Mouse (Mus musculus): Measurements from ENCODE around the gene Naaladl2. TPM values are rescaled to one million over a fixed set of nuclear protein-coding genes. Genes with fewer than 3 reads are reported as not detected.

Naaladl2 gene
- total and polyA plus RNA-seq, 3 experiments: 0.13 TPM; not detected in 2

- DNase-seq (ENCODE audit: extremely low read depth): no peak
- H3K27me3 ChIP-seq (replicated peaks): no peaks in the 10 kb centered on the region
- dilution Hi-C loops (cut with MboI; ENCODE audit: extremely low pct_ligation_motif_present, extremely low pct_unique_long_range_greater_than_20kb, low sequenced_read_pairs): no loop called here
- H3K4me2 ChIP-seq (ENCODE audit: insufficient read depth, low read depth, poor library complexity, severe bottlenecking): no peak overlapping the region
- no peaks in the 10 kb centered on the region for H3K4me1 ChIP-seq (ENCODE audit: control insufficient read depth in 1 of 2, insufficient read depth in 2 of 2)
- H3K4me3 ChIP-seq (replicated peaks in 1 of 3; ENCODE audit: low read depth in 2 of 3, low read length in 2 of 3, poor library complexity in 1 of 3): no peak overlapping the region
- TF ChIP-seq UBTF (IDR thresholded peaks at IDR 0.05; ENCODE audit: low read depth, low read length): no peak
- no peak for TF ChIP-seq ETS1 (conservative IDR thresholded peaks at IDR 0.05; ENCODE audit: low read depth, low read length)
- TF ChIP-seq ZC3H11A (IDR thresholded peaks at IDR 0.05; ENCODE audit: low read depth, low read length): no peak
- TF ChIP-seq JUND (conservative IDR thresholded peaks at IDR 0.05; ENCODE audit: low read depth, low read length): no peak
- TF ChIP-seq E2F4 (IDR thresholded peaks at IDR 0.05; ENCODE audit: insufficient replicate concordance, low read depth, low read length): no peak
- TF ChIP-seq GABPA (IDR thresholded peaks at IDR 0.05; ENCODE audit: insufficient replicate concordance, low read depth, low read length): no peak
- TF ChIP-seq MAX (IDR thresholded peaks at IDR 0.05; ENCODE audit: low read length): no peak
- no peak for TF ChIP-seq MEF2A (IDR thresholded peaks at IDR 0.05; ENCODE audit: borderline replicate concordance, low read depth, low read length)
- TF ChIP-seq USF1 (IDR thresholded peaks at IDR 0.05; ENCODE audit: low read depth, low read length): no peak
- TF ChIP-seq TBP (conservative IDR thresholded peaks at IDR 0.05; ENCODE audit: low read depth, low read length): no peak
- TF ChIP-seq USF2 (conservative IDR thresholded peaks at IDR 0.05; ENCODE audit: low read depth, low read length): no peak
- TF ChIP-seq RAD21 (IDR thresholded peaks at IDR 0.05; ENCODE audit: low read depth, low read length): no peak
- no peak for TF ChIP-seq CTCF (conservative IDR thresholded peaks at IDR 0.05 in 1 of 2, IDR thresholded peaks at IDR 0.05 in 1 of 2; ENCODE audit: low read depth in 2 of 2, low read length in 2 of 2)
- no peak for TF ChIP-seq MXI1 (IDR thresholded peaks at IDR 0.05; ENCODE audit: low read depth, low read length)
- no peak for TF ChIP-seq CHD2 (IDR thresholded peaks at IDR 0.05; ENCODE audit: low read length)
- no peak for TF ChIP-seq SMC3 (IDR thresholded peaks at IDR 0.05; ENCODE audit: low read depth, low read length)
- TF ChIP-seq MAFK (IDR thresholded peaks at IDR 0.05; ENCODE audit: insufficient replicate concordance, low read length): no peak
- TF ChIP-seq ZNF384 (IDR thresholded peaks at IDR 0.05; ENCODE audit: low read depth, low read length): no peak
- TF ChIP-seq MAZ (IDR thresholded peaks at IDR 0.05; ENCODE audit: low read depth, low read length): no peak
- H3K27ac ChIP-seq (ENCODE audit: insufficient read depth, low read depth): no peak overlapping the region
- H3K9me3 ChIP-seq (replicated peaks; ENCODE audit: low read length): peaks cover 20% of the 10 kb centered on the region
- H3K9ac ChIP-seq (ENCODE audit: insufficient read depth, low read depth): no peak overlapping the region
- no peaks in the 10 kb centered on the region for H3K79me2 ChIP-seq (replicated peaks; ENCODE audit: control insufficient read depth, extremely low read depth, insufficient read depth, poor library complexity, severe bottlenecking)
- no peaks in the 10 kb centered on the region for H3K36me3 ChIP-seq (replicated peaks in 1 of 2; ENCODE audit: control insufficient read depth in 1 of 2, insufficient read depth in 1 of 2, low read length in 1 of 2)
- in situ Hi-C loops (cut with MboI; ENCODE audit: low pct_ligation_motif_present, low pct_unique_long_range_greater_than_20kb, low sequenced_read_pairs): no loop called here
Measured at GRCm38 (mm10) chr3:24217476-24217875, 926.6 kb downstream of the Naaladl2 start.

GRCm38 (mm10) chr3:24166531-24166930, 977.5 kb downstream of the Naaladl2 start:
- H3K27me3 ChIP-seq (replicated peaks): no peaks in the 10 kb centered on the region
- H3K9ac ChIP-seq (ENCODE audit: insufficient read depth, low read depth): no peak overlapping the region
- peaks cover 8% of the 10 kb centered on the region for H3K9me3 ChIP-seq (replicated peaks; ENCODE audit: low read length)
- H3K4me3 ChIP-seq (replicated peaks in 1 of 3; ENCODE audit: low read depth in 2 of 3, low read length in 2 of 3, poor library complexity in 1 of 3): no peak overlapping the region
- no peak for DNase-seq (ENCODE audit: extremely low read depth)
- no peaks in the 10 kb centered on the region for H3K79me2 ChIP-seq (replicated peaks; ENCODE audit: control insufficient read depth, extremely low read depth, insufficient read depth, poor library complexity, severe bottlenecking)
- H3K4me1 ChIP-seq (ENCODE audit: control insufficient read depth in 1 of 2, insufficient read depth in 2 of 2): no peaks in the 10 kb centered on the region
- in situ Hi-C loops (cut with MboI; ENCODE audit: low pct_ligation_motif_present, low pct_unique_long_range_greater_than_20kb, low sequenced_read_pairs): no loop called here
- H3K4me2 ChIP-seq (ENCODE audit: insufficient read depth, low read depth, poor library complexity, severe bottlenecking): no peak overlapping the region
- TF ChIP-seq USF2 (conservative IDR thresholded peaks at IDR 0.05; ENCODE audit: low read depth, low read length) (no peak), PAX5 (IDR thresholded peaks at IDR 0.05; ENCODE audit: low read length) (no peak), NRF1 (IDR thresholded peaks at IDR 0.05; ENCODE audit: low read depth, low read length) (no peak), NELFE (IDR thresholded peaks at IDR 0.05; ENCODE audit: low read depth, low read length) (no peak), POLR2AphosphoS2 (IDR thresholded peaks at IDR 0.05; ENCODE audit: low read depth, low read length) (no peak), JUND (conservative IDR thresholded peaks at IDR 0.05; ENCODE audit: low read depth, low read length) (no peak), KAT2A (IDR thresholded peaks at IDR 0.05; ENCODE audit: insufficient replicate concordance, low read length) (no peak), ZMIZ1 (IDR thresholded peaks at IDR 0.05; ENCODE audit: low read depth, low read length) (no peak), SMC3 (IDR thresholded peaks at IDR 0.05; ENCODE audit: low read depth, low read length) (no peak), RCOR1 (conservative IDR thresholded peaks at IDR 0.05; ENCODE audit: low read depth, low read length) (no peak), MAZ (IDR thresholded peaks at IDR 0.05; ENCODE audit: low read depth, low read length) (no peak), MYC (IDR thresholded peaks at IDR 0.05; ENCODE audit: low read depth, low read length) (no peak), RAD21 (IDR thresholded peaks at IDR 0.05; ENCODE audit: low read depth, low read length) (no peak)
- no peaks in the 10 kb centered on the region for H3K36me3 ChIP-seq (replicated peaks in 1 of 2; ENCODE audit: control insufficient read depth in 1 of 2, insufficient read depth in 1 of 2, low read length in 1 of 2)
- no peak overlapping the region for H3K27ac ChIP-seq (ENCODE audit: insufficient read depth, low read depth)
- dilution Hi-C loops (cut with MboI; ENCODE audit: extremely low pct_ligation_motif_present, extremely low pct_unique_long_range_greater_than_20kb, low sequenced_read_pairs): no loop called here

All from CH12.LX (cell line).